Mouse (Mus musculus) E14TG2a.4 (cell line): ENCODE data around the gene Gfm2.

ENCODE experiments used
- CTCF ChIP-seq: conservative IDR thresholded peaks from 2 replicates; pipeline ENCODE4 v1.5.1; 2014; ENCODE audit warnings: low read length
- NANOG ChIP-seq: IDR thresholded peaks from 2 replicates; pipeline ENCODE4 v1.6.1; 2014; ENCODE audit warnings: borderline replicate concordance, low read length, mixed read lengths
- POU5F1 ChIP-seq: IDR thresholded peaks from 2 replicates; pipeline ENCODE4 v1.6.1; 2014; ENCODE audit warnings: low read length, borderline replicate concordance

- TF ChIP-seq CTCF (no peak), POU5F1 (no peak), NANOG (no peak)
Measured at GRCm38 (mm10) chr13:97220022-97220421, 82.3 kb downstream of the Gfm2 start.
